Mouse (Mus musculus) heart, embryonic 10.5 days (tissue): ENCODE measurements at regions not wholly inside any gene's neighbourhood (a gene's known extent, or its start where the extent isn't known, plus 50 kb on each side); places are given as distances from the start of the nearest gene placed in this dataset.
"Not testable (repeated sequence)": the region's sequence is repeated elsewhere in the genome, so short reads cannot be mapped to it uniquely, and the experiment has no call there.

Experiments
- DNase-seq: peaks from one replicate; pipeline ENCODE4 v3.0.0-alpha.2; 2017; ENCODE audit warnings: low spot score
- H3K27ac ChIP-seq: fragments of 300-500 bp; sonication (generic); 2 replicates; pipeline ENCODE4 v1.5.1; 2016; ENCODE audit warnings: mild to moderate bottlenecking
- H3K27me3 ChIP-seq: fragments of 300-500 bp; sonication (generic); 2 replicates; pipeline ENCODE4 v1.6.1; 2016; ENCODE audit warnings: mild to moderate bottlenecking; ENCODE audit not compliant: poor library complexity, insufficient read depth, severe bottlenecking
- H3K36me3 ChIP-seq: fragments of 300-500 bp; sonication (generic); 2 replicates; pipeline ENCODE4 v1.6.1; 2016; ENCODE audit warnings: mild to moderate bottlenecking, moderate library complexity
- H3K4me1 ChIP-seq: fragments of 300-500 bp; sonication (generic); 2 replicates; pipeline ENCODE4 v1.6.1; 2016; ENCODE audit warnings: mild to moderate bottlenecking
- H3K4me3 ChIP-seq: fragments of 300-500 bp; sonication (generic); 2 replicates; pipeline ENCODE4 v1.5.1; 2016; ENCODE audit warnings: mild to moderate bottlenecking, moderate library complexity
- H3K9me3 ChIP-seq: fragments of 300-500 bp; sonication (generic); 2 replicates; pipeline ENCODE4 v1.6.1; 2016; ENCODE audit warnings: mild to moderate bottlenecking, moderate library complexity
- WGBS: fragments of 180-500 bp; shearing (Covaris S2); methylation state at CpG from one replicate; pipeline ENCODE4 v1.1.7; 2016; 5-methylcytosine and 5-hydroxymethylcytosine counted together

GRCm38 (mm10) chr11:9932360-9933265 is 740.9 kb downstream of the Abca13 start:
- WGBS, result 70% methylated on average over 5 of the region's 5 CpGs
- Histone ChIP-seq H3K9me3 (no peaks in the 10 kb centered on the region), H3K27me3 (no peaks in the 10 kb centered on the region), H3K36me3 (no peaks in the 10 kb centered on the region), H3K4me1 (no peaks in the 10 kb centered on the region), H3K27ac (no peak overlapping the region), H3K4me3 (no peak overlapping the region)
- DNase-seq, result no peak

DNA sequence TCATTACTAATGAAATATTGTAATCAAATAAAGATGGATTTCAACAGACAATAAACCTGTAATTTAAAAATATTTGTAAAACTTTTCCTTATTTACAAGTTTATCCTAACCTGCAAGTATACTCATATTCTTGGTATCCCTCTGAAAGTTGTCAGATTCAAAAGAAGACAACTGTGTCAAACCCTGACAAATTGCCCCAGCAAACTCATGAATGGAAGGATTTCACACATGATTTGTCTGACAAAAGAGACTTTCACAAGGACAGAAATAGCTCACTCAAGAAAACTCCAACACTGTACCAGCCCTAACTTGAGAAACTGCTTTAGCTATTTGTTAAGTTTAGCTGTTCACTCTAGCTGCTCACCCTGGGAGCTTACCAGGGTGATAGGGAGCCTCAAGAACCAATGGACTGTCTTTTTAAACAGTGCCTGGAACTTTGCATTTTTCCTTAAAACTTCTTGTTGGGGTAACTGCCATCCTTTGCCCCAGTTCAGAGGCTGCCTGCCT is 771.0 kb downstream of the Abca13 start:
- H3K9me3 ChIP-seq, result no peaks in the 10 kb centered on the region
- no peaks in the 10 kb centered on the region for H3K36me3 ChIP-seq
- H3K27me3 ChIP-seq, result no peaks in the 10 kb centered on the region
- no peak overlapping the region for H3K27ac ChIP-seq
- H3K4me1 ChIP-seq, result no peaks in the 10 kb centered on the region
- no peak overlapping the region for H3K4me3 ChIP-seq
- DNase-seq, result no peak

DNA sequence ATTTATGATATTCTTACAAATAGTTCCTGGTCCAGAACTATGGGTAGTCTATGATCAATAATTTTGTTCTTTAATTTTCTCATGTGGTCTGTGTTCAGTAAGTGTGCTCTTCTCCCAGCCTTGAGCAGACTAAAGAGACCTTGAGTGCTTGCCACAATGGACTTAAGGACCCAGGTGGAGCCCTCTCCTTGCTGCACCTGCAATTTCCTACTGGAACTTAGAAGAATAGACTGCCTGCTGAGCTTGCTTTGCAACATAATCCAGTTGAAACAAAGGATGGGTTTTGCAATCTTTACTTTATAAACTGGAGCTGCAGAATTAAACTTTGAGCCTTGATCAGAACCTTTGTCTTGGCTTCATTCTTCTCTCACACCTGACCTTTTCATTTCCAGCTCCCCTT is 791.2 kb downstream of the Abca13 start:
- Histone ChIP-seq H3K9me3 (no peaks in the 10 kb centered on the region), H3K27ac (no peak overlapping the region), H3K36me3 (no peaks in the 10 kb centered on the region), H3K27me3 (no peaks in the 10 kb centered on the region), H3K4me3 (no peak overlapping the region), H3K4me1 (no peaks in the 10 kb centered on the region)
- no peak for DNase-seq

DNA sequence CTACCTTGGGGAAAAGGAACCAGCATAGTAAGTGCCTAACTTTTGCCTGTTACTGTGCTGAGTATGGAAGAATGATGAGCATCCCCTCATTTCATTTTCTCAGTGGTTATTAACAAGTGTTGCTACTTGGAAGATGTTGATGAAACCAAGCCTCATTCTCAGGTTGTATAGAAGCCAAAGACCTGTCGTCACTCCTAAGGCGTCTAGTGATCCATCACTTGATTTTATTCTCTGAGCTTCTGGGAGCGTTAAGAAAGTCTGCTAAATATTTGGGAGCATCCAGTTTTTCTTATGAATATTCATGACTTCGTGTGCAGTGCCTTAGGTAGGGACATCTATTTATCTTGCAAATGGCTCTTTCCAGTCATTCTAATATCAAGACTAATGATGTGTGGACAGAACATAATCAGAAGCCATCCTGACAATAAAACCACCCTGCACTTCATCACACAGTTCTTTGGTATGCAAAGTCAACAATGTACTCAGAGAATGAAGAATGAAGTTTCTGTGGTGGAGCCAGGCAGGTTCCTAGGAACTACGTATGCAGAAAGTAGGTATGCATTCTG is 802.9 kb downstream of the Abca13 start:
- no peak for DNase-seq
- WGBS, result 62% methylated on average over 5 of the region's 5 CpGs
- no peak overlapping the region for H3K4me3 ChIP-seq

DNA sequence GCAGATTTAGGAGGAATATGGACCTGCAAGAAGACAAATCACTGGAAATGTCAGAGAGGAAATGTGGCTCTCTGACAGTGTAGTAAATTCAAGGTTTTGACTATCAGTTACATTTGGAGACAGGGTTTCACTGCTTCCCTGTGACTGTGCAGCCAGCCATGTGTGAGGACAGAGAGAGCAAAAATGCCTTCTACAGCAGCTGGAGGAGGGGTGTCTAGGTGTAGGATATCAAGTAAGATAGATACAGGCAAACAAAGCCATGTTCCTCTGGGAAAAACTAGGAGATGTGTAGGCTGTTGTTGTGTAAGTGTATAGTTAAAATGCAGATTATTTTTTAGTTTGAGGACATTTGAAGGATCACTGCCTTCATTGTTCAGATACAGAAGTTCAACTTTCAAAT is 803.6 kb downstream of the Abca13 start:
- no peaks in the 10 kb centered on the region for H3K36me3 ChIP-seq
- H3K9me3 ChIP-seq, result no peaks in the 10 kb centered on the region
- no peak overlapping the region for H3K4me3 ChIP-seq
- no peaks in the 10 kb centered on the region; the same call in 1 of the 2 replicates for H3K4me1 ChIP-seq
- H3K27me3 ChIP-seq, result no peaks in the 10 kb centered on the region
- no peak overlapping the region for H3K27ac ChIP-seq
- no peak for DNase-seq

More for the DNA sequence above, 802.9 kb downstream of the Abca13 start:
- Histone ChIP-seq H3K9me3 (no peaks in the 10 kb centered on the region), H3K27me3 (no peaks in the 10 kb centered on the region), H3K4me1 (no peaks in the 10 kb centered on the region; the same call in 1 of the 2 replicates), H3K36me3 (no peaks in the 10 kb centered on the region), H3K27ac (no peak overlapping the region)

DNA sequence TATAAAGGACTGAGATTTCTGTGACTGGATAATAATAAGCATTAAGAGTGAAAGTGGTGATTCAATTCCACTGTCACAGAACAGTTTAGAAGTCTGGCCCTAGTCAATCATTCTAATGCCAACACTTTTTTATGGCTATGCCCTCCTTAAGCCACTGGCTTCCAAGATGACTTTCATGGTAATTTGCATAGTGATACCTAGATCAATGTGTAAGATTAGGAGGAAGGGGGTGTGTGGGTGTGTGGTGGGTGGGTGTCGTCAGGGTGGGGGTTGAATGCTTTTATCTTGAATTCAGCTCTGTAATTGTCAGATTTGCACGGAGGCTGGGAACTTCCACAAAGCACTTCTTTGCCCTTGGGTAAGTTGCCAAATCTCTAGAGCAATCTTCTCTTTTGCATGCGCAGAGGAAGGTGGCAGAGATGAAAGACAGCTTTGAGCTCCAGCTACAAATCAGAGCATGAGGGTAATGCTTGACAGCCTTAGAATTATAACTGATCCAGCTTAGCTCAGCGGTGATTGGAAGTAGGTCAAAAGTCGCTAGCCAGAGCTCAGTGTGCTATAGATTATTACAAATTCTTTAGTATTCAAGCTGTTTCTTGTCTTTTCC is 805.9 kb downstream of the Abca13 start:
- no peak for DNase-seq
- no peaks in the 10 kb centered on the region for H3K9me3 ChIP-seq
- H3K4me1 ChIP-seq, result no peaks in the 10 kb centered on the region; the same call in 1 of the 2 replicates
- no peak overlapping the region for H3K4me3 ChIP-seq
- 62% methylated on average over 5 of the region's 5 CpGs for WGBS
- no peak overlapping the region for H3K27ac ChIP-seq
- no peaks in the 10 kb centered on the region for H3K36me3 ChIP-seq
- no peaks in the 10 kb centered on the region for H3K27me3 ChIP-seq

DNA sequence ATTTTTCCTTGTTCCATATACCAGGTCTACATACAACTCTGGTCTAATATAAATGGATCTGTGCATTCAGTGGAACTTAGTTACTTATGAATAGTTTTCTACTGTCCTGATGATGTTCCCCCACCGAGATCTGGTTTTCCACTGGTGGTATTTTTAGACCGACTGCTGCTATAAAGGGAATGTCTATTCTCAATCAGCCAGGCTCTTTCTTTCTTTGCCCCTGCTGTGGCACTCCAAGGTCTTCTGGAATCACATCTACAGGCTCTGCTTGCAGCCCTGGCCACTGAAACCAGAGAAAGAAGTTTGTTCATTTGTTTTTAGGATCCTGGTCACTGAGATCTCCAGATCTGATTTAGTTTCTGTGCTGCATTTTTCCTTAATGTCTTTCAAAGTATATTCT is 810.4 kb downstream of the Abca13 start:
- Histone ChIP-seq H3K4me1 (no peaks in the 10 kb centered on the region), H3K9me3 (no peaks in the 10 kb centered on the region), H3K36me3 (no peaks in the 10 kb centered on the region), H3K27me3 (no peaks in the 10 kb centered on the region), H3K27ac (peak overlapping the region; percentile 47; the same call in 1 of the 2 replicates), H3K4me3 (no peak overlapping the region)
- DNase-seq, result no peak
- 41% methylated on average over 2 of the region's 2 CpGs for WGBS

GRCm38 (mm10) chr11:10006881-10007280 is 815.1 kb downstream of the Abca13 start:
- no peak for DNase-seq
- no peak overlapping the region for H3K27ac ChIP-seq

GRCm38 (mm10) chr11:10046593-10046992 is 854.9 kb downstream of the Abca13 start:
- H3K27me3 ChIP-seq, result no peaks in the 10 kb centered on the region
- no peak overlapping the region for H3K27ac ChIP-seq
- WGBS, result 49% methylated on average over 2 of the region's 2 CpGs
- H3K36me3 ChIP-seq, result no peaks in the 10 kb centered on the region
- no peak for DNase-seq
- H3K4me1 ChIP-seq, result no peaks in the 10 kb centered on the region
- H3K4me3 ChIP-seq, result no peak overlapping the region
- no peaks in the 10 kb centered on the region for H3K9me3 ChIP-seq

More at GRCm38 (mm10) chr11:10006881-10007280, 815.1 kb downstream of the Abca13 start:
- Histone ChIP-seq H3K36me3 (no peaks in the 10 kb centered on the region), H3K27me3 (no peaks in the 10 kb centered on the region), H3K4me3 (no peak overlapping the region), H3K9me3 (no peaks in the 10 kb centered on the region), H3K4me1 (no peaks in the 10 kb centered on the region)
- 82% methylated on average over 3 of the region's 3 CpGs for WGBS

DNA sequence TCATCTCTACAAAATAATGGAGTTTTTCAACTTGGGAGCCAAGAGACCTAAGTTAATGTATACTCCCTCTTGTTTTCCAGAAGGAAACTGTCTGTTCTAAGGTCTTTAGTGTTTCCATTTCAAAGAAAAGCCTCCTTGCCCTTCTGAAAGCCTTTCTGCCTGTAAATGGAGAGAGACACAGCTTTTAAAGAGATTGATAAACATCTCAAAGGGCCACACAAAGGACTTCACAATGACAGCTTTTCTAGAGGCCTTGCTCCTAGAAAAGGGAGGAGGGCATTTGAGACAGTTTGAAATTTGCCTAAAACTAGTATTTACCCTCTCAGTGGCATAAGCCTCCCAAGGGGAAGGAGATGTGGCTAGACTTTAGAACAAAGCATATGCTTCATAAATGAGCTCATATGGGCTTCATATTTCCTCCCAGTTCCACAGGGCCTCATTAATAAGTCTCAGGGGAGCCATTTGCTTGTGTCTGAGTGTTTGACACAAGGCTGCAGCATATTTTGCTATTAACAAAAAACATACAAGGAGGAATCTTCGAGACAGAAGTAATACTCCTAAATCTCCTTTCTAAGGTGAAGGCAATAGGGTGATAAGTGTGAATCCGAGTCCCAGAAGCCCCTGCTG is 860.0 kb downstream of the Abca13 start:
- no peaks in the 10 kb centered on the region for H3K9me3 ChIP-seq
- no peak overlapping the region for H3K27ac ChIP-seq
- H3K4me1 ChIP-seq, result no peaks in the 10 kb centered on the region
- DNase-seq, result no peak
- WGBS, result 69% methylated on average over 2 of the region's 2 CpGs
- no peak overlapping the region for H3K4me3 ChIP-seq
- H3K27me3 ChIP-seq, result no peaks in the 10 kb centered on the region
- H3K36me3 ChIP-seq, result no peaks in the 10 kb centered on the region

- no peaks in the 10 kb centered on the region for H3K9me3 ChIP-seq
- H3K4me3 ChIP-seq, result no peak overlapping the region
- no peaks in the 10 kb centered on the region for H3K36me3 ChIP-seq
- H3K27me3 ChIP-seq, result no peaks in the 10 kb centered on the region
- 82% methylated on average over 2 of the region's 2 CpGs for WGBS
- H3K27ac ChIP-seq, result no peak overlapping the region
- no peaks in the 10 kb centered on the region for H3K4me1 ChIP-seq
- DNase-seq, result no peak
Observed at GRCm38 (mm10) chr11:10071881-10072280, 880.1 kb downstream of the Abca13 start.

GRCm38 (mm10) chr11:10087939-10088338 is 896.2 kb downstream of the Abca13 start:
- Histone ChIP-seq H3K9me3 (no peaks in the 10 kb centered on the region), H3K36me3 (no peaks in the 10 kb centered on the region), H3K27me3 (no peaks in the 10 kb centered on the region), H3K27ac (no peak overlapping the region), H3K4me3 (no peak overlapping the region), H3K4me1 (no peaks in the 10 kb centered on the region)
- 84% methylated on average over 4 of the region's 4 CpGs for WGBS
- DNase-seq, result no peak

DNA sequence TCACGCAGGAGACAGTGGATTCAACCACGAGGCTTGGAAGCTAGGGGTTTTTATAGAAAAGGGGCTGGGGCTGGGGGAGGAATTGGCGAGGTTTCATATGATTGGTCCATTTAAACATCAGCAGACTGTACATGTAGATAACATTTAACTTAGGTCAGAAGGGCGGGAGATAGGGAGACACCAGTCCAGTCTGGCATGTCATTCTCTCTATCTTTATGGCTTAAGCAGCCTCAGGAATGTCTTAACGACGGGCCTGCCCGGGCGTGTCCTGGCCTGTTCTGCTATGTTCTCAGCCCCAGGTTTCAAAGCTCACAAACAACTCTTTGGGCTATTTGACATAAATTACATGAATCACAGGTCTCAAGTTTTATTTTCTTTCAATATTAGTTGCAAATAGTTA is 910.6 kb downstream of the Abca13 start:
- not testable (repeated sequence) for H3K36me3 ChIP-seq, H3K27ac ChIP-seq, H3K4me1 ChIP-seq, H3K27me3 ChIP-seq, DNase-seq, H3K4me3 ChIP-seq, H3K9me3 ChIP-seq
- WGBS, result 62% methylated on average over 8 of the region's 8 CpGs
